Comparison of ENCODE assay signal across 28 mouse cellular contexts in genomic region chr7:64358666-64359065, GRCm38 (mm10).
"Had no signal": no experiment of that assay in that cellular context is flagged by ENCODE, and none has a peak within 500 bp of the region (broad histone marks: within the 10 kb centered on the region; RNA-seq: fewer than 3 reads in every experiment).

No protein-coding gene starts in this region.

- H3K4me1 ChIP-seq: limb, embryonic 10.5 days; limb, embryonic 12.5 days; limb, embryonic 13.5 days; liver, embryonic 15.5 days; lung, embryonic 15.5 days; midbrain, embryonic 15.5 days; neural tube, embryonic 12.5 days had no signal

- H3K4me3 ChIP-seq: limb, embryonic 10.5 days; limb, embryonic 12.5 days; limb, embryonic 13.5 days; limb, embryonic 15.5 days; liver, embryonic 12.5 days; liver, embryonic 13.5 days; liver, embryonic 15.5 days; lung, embryonic 15.5 days; megakaryocyte, embryonic 14.5 days; midbrain, embryonic 10.5 days; midbrain, embryonic 12.5 days; midbrain, embryonic 13.5 days; midbrain, embryonic 15.5 days; myocyte; neural tube, embryonic 12.5 days had no signal

- DNase-seq: left cerebral cortex, postnatal 4 days; liver; liver, embryonic 13.5 days; liver, postnatal 0 days; lung, adult 18-20 months; lung, adult 2 months; lung, embryonic 14.5 days; lung, postnatal 10 days; lung, postnatal 14 days; lung, postnatal 36 days; lung, postnatal 4 days; midbrain, embryonic 14.5 days had no signal

- H3K27ac ChIP-seq: limb, embryonic 10.5 days; limb, embryonic 12.5 days; limb, embryonic 15.5 days; liver, embryonic 12.5 days; liver, embryonic 13.5 days; liver, embryonic 14.5 days; liver, embryonic 15.5 days; lung, embryonic 15.5 days; macrophage; midbrain, embryonic 10.5 days; midbrain, embryonic 12.5 days; midbrain, embryonic 13.5 days; midbrain, embryonic 15.5 days; neural tube, embryonic 12.5 days had no signal
